Mouse (Mus musculus): Measurements from ENCODE around the gene Gga3.

GRCm38 (mm10) chr11:115586403-115586802 is 17.4 kb downstream of the Gga3 start:
- no peak for TF ChIP-seq CTCF (conservative IDR thresholded peaks at IDR 0.05; ENCODE audit: insufficient read depth, insufficient read length, low read depth, low read length)
- no peak for TF ChIP-seq POLR2A (IDR thresholded peaks at IDR 0.05; ENCODE audit: low read depth, low read length)

Measured in kidney, adult 2 months (tissue).